Mouse (Mus musculus): Measurements from ENCODE around the gene Rnf208.

DNA sequence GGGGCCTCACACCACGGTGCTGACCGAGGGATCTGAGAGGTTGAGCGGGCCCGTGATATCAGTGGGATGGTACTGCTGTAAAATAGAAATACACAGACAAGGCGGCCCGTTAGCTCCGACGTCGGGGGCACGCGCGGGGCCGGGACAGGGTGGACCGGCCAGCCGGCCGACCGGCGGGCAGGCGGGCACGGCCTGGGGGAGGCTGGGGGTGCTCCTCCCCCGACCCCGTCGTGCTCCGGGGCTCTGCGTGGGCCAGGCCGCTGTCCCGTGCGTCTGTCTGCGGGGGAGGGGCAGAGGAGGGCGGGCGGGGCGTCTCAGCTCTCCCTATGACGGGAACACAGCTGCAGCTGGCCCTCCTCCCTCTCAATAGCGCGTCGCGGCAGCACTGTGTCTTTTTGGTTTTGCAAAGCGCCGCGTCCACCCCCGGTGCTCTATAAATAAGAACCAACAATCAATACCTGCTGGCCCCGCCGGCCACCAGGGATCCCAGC, 50.0 kb downstream of the Rnf208 start:
- TF ChIP-seq CTCF (conservative IDR thresholded peaks at IDR 0.05; ENCODE audit: low read length) = no peak
- no peak for TF ChIP-seq POU5F1 (IDR thresholded peaks at IDR 0.05; ENCODE audit: borderline replicate concordance, low read length)
- no peak for TF ChIP-seq NANOG (IDR thresholded peaks at IDR 0.05; ENCODE audit: borderline replicate concordance, low read length)

All from E14TG2a.4 (cell line).